Comparison of ENCODE assay signal across 8 mouse cellular contexts in the genomic region with DNA sequence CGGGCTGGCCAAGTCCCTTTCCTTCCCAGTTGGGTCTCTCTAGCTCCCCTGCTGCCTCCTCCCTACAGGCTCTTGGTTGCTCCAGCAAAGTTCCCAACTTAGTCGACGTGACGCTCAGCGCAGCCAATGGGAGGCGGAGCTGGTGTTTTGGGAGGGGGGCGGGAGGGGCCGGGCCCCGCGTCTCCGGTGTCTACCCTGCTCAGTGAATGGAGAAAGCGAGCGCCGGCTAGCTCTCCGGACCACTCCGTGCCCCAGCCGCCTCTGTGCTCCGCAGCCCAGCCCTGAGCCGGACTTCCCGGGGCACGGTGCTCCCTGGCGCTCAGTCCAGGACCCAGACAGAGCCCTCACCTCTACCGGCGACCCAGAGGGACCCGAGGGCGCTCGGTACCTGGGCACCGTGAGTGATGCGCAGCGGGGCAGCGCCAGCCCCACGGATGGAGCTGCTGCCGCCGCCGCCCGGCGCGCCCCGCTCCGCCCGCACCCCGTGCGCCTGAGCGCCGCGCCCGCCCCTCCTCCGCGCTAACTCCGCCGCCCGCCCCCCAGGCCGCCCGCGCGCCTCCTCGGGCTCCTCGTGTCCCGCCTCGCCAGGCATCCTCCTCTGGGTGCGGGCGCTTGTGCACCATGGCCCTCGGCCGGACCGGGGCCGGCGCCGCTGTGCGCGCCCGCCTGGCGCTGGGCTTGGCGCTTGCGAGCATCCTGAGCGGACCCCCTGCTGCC. TPM values are rescaled to one million over a fixed set of nuclear protein-coding genes. Genes with fewer than 3 reads are reported as not detected.
DNase-seq lines count a peak whose midpoint lies in the region; ATAC-seq and TF ChIP-seq lines count a peak whose summit lies in the region.

Gene Slit3 (plus strand): TSS at position 331 of the 717 bp plus-strand sequence.

- ATAC-seq in hindbrain, embryonic 11.5 days (ENCODE audit: low FRiP score), result peak; percentile 79
- ATAC-seq in inflammation-experienced regulatory T-cells, adult 6 months, result no peak

- H3K4me2 ChIP-seq in hindbrain, embryonic 11.5 days (replicated peaks; ENCODE audit: low read depth, low read length), result peak within 1 kb of the TSS; percentile 99

- no peaks in the 10 kb centered on the region for H3K27me3 ChIP-seq in cerebellum, adult 2 months (ENCODE audit: control insufficient read depth, insufficient read depth, low read length)
- peaks cover 26% of the 10 kb centered on the region for H3K27me3 ChIP-seq in hindbrain, embryonic 11.5 days (ENCODE audit: control insufficient read depth, insufficient read depth, low read length)

- peaks cover 3% of the 10 kb centered on the region for H3K4me1 ChIP-seq in cerebellum, adult 2 months (ENCODE audit: control insufficient read depth, insufficient read depth, low read length)
- peaks cover 6% of the 10 kb centered on the region; the same call in 1 of the 2 replicates for H3K4me1 ChIP-seq in hindbrain, embryonic 11.5 days (replicated peaks; ENCODE audit: control insufficient read depth, insufficient read depth, low read length)

- H3K9ac ChIP-seq in hindbrain, embryonic 11.5 days (ENCODE audit: low read depth, low read length), result peak within 1 kb of the TSS; percentile 65

- H3K9me3 ChIP-seq in hindbrain, embryonic 11.5 days (ENCODE audit: control insufficient read depth, low read length), result no peaks in the 10 kb centered on the region

- no peak for TF ChIP-seq POLR2A in cerebellum, adult 2 months (IDR thresholded peaks at IDR 0.05; ENCODE audit: borderline replicate concordance, insufficient read depth, low read length)

- DNase-seq in adipocyte (ENCODE audit: low spot score), result peak; percentile 70
- peak; percentile 62 to 69 for DNase-seq in cerebellum, adult 2 months
- peak; percentile 92 for DNase-seq in forelimb bud, embryonic 11.5 days (ENCODE audit: low read depth, low spot score)
- peak; percentile 70 for DNase-seq in hindbrain, embryonic 11.5 days (ENCODE audit: low spot score)
- peak in 1 of 2 experiments; percentile 42 for DNase-seq in layer of hippocampus, postnatal 25 days (ENCODE audit: extremely low spot score in 1 of 2, low spot score in 1 of 2)
- peak; percentile 51 for DNase-seq in lung, postnatal 14 days
- peak; percentile 78 for DNase-seq in skeletal muscle tissue, adult 2 months (ENCODE audit: low read depth, low spot score)

- under 1% methylated on average over 64 of the region's 75 CpGs for WGBS in cerebellum, adult 2 months
- under 1% methylated on average over 68 of the region's 75 CpGs for WGBS in hindbrain, embryonic 11.5 days

- peak within 1 kb of the TSS; percentile 77 for H3K27ac ChIP-seq in cerebellum, adult 2 months (ENCODE audit: insufficient read depth, low read length)
- peak within 1 kb of the TSS; percentile 42; the same call in 1 of the 2 replicates for H3K27ac ChIP-seq in hindbrain, embryonic 11.5 days (ENCODE audit: low read depth, low read length)

- no peaks in the 10 kb centered on the region for H3K36me3 ChIP-seq in hindbrain, embryonic 11.5 days (ENCODE audit: control insufficient read depth, insufficient read depth, low read length)

- TF ChIP-seq CTCF in cerebellum, adult 2 months (IDR thresholded peaks at IDR 0.05; ENCODE audit: borderline replicate concordance, insufficient read depth, low read depth, low read length), result no peak

- H3K4me3 ChIP-seq in cerebellum, adult 2 months (replicated peaks; ENCODE audit: insufficient read depth, low read depth, low read length), result peak within 1 kb of the TSS; percentile 75
- peak within 1 kb of the TSS; percentile 66 for H3K4me3 ChIP-seq in hindbrain, embryonic 11.5 days (ENCODE audit: low read depth, low read length)

RNA-seq across cellular contexts. Expression of gene Slit3, which starts in this region (rescaled TPM):
- 10.0 and 12.7 TPM in 2 replicates for polyA plus RNA-seq in cerebellum, adult 2 months (2012; rRNA removed)
- polyA plus RNA-seq in hindbrain, embryonic 11.5 days (2014; fragmentation: Nextera tagmentation; extraction: Ambion mirVana), result 22.4 and 39.3 TPM in 2 replicates
- 100 to 1,000 TPM in 1 of 2 experiments, 10 to 100 TPM in 1; 86.6 to 115 TPM for total RNA-seq in layer of hippocampus, postnatal 25 days (2021)
- not detected for polyA plus RNA-seq in inflammation-experienced regulatory T-cells, adult 6 months (2017; shearing (Covaris generic))

Comparison
In these comparisons a context has a peak if more than half of its experiments do, and no peak if none do; other contexts are left out.
1. RNA of gene Slit3 (polyA plus RNA-seq): 22.4 to 39.3 TPM in hindbrain, embryonic 11.5 days and 10.0 to 12.7 TPM in cerebellum, adult 2 months; not detected in inflammation-experienced regulatory T-cells, adult 6 months; every median in the first group is over 10 times any median in the second.